Mouse (Mus musculus) testis, adult 2 months (tissue): ENCODE results near the gene Hist2h3b. TPM values are rescaled to one million over a fixed set of nuclear protein-coding genes. Genes with fewer than 3 reads are reported as not detected.

ENCODE experiments used
- H3K27ac ChIP-seq: fragments of 200-500 bp; 2 replicates; pipeline ENCODE4 v1.5.1; 2012; ENCODE audit warnings: low read depth, low read length; ENCODE audit not compliant: control insufficient read depth, insufficient read depth
- H3K27me3 ChIP-seq: fragments of 200-500 bp; 2 replicates; pipeline ENCODE4 v1.6.1; 2012; ENCODE audit warnings: mild to moderate bottlenecking, low read length, moderate library complexity; ENCODE audit not compliant: control insufficient read depth, insufficient read depth
- H3K36me3 ChIP-seq: fragments of 200-500 bp; 2 replicates; pipeline ENCODE4 v1.6.1; 2012; ENCODE audit warnings: mild to moderate bottlenecking, low read length; ENCODE audit not compliant: control insufficient read depth, insufficient read depth
- H3K4me1 ChIP-seq: fragments of 200-500 bp; 2 replicates; pipeline ENCODE4 v1.6.1; 2012; ENCODE audit warnings: low read length; ENCODE audit not compliant: control insufficient read depth, insufficient read depth
- H3K4me3 ChIP-seq: fragments of 200-500 bp; 2 replicates; pipeline ENCODE4 v1.5.1; 2012; ENCODE audit warnings: low read depth, mild to moderate bottlenecking, low read length, moderate library complexity, mixed read lengths; ENCODE audit not compliant: control insufficient read depth
- CTCF ChIP-seq: fragments of 200-500 bp; IDR thresholded peaks from 2 replicates; pipeline ENCODE4 v1.5.1; 2012; ENCODE audit warnings: low read depth, mild to moderate bottlenecking, inconsistent platforms, low read length, moderate library complexity; ENCODE audit not compliant: control insufficient read depth, insufficient read depth, insufficient replicate concordance
- POLR2A ChIP-seq: fragments of 200-500 bp; IDR thresholded peaks from 2 replicates; pipeline ENCODE4 v1.6.1; 2012; ENCODE audit warnings: low read depth, mild to moderate bottlenecking, inconsistent platforms, low read length, moderate library complexity; ENCODE audit not compliant: control insufficient read depth
- polyA plus RNA-seq: library from polyadenylated mRNA; depleted of rRNA; stranded (reverse); fragments of >200 nt; gene quantifications from 2 replicates; pipeline ENCODE4 v1.2.3, GENCODE M21; 2012

Hist2h3b gene
- polyA plus RNA-seq, 1 experiment: 6.2 TPM

GRCm38 (mm10) chr3:96222774-96223173 is 45.7 kb upstream of the Hist2h3b start:
- H3K27me3 ChIP-seq: no peaks in the 10 kb centered on the region
- H3K36me3 ChIP-seq: no peaks in the 10 kb centered on the region
- peak overlapping the region; percentile 14; the same call in 1 of the 2 replicates for H3K4me3 ChIP-seq
- H3K4me1 ChIP-seq: peaks cover 2% of the 10 kb centered on the region
- TF ChIP-seq CTCF: no peak
- no peak for TF ChIP-seq POLR2A
- H3K27ac ChIP-seq: no peak overlapping the region

- Histone ChIP-seq H3K27ac (no peak overlapping the region), H3K4me3 (no peak overlapping the region)
- no peak for TF ChIP-seq CTCF
- TF ChIP-seq POLR2A: no peak
These were observed 43.0 kb upstream of the Hist2h3b start for GRCm38 (mm10) chr3:96225421-96225820.

DNA sequence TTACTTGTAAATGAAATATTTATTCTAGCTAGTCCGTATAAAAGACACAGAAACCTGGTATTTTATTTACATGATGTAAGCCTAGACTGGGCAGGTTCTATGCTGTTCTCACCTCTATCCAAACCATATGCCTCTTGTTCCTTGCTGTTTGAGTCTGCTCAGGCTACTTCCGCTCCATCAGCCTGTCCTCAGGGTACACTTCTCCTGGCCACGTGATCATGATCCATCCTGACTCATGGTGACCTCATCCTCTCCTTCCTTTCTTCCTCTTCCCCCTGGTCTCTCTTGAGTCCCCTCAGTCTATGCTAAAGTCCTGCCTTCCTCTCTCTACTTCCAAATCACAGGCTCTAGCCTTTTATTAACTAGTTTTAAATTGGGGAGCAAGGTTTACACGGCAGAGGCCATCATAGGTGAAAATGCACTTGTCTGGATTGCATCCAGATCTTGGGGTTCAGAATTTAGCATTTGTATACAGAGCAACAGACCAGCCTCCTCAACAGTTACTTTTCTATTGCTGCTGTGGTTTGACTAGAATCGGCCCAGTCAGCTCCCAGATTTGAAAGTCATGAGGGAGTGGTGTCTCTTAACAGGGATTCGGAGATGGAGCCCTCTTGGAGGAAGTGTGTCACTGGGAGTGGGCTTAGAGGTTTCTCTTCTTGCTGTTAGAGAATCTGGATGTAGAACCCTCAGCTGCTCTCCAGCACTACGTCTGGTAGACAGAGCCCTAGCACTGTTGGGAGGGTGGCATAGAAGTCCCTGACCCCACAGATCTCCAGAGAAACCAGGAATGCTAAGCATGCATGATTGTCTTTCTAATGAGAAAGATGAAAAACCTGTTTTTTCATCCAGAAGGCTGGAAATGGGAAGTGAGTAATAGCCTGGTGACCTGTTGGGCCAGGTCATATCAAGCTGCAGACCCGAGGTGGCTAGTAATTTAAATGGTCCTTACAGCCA is 41.5 kb upstream of the Hist2h3b start:
- no peaks in the 10 kb centered on the region for H3K4me1 ChIP-seq
- H3K36me3 ChIP-seq: no peaks in the 10 kb centered on the region
- no peaks in the 10 kb centered on the region for H3K27me3 ChIP-seq
- no peak for TF ChIP-seq POLR2A
- TF ChIP-seq CTCF: no peak
- no peak overlapping the region for H3K4me3 ChIP-seq
- no peak overlapping the region for H3K27ac ChIP-seq

More at GRCm38 (mm10) chr3:96225421-96225820, 43.0 kb upstream of the Hist2h3b start:
- Histone ChIP-seq H3K27me3 (no peaks in the 10 kb centered on the region), H3K4me1 (no peaks in the 10 kb centered on the region; the same call in 1 of the 2 replicates), H3K36me3 (no peaks in the 10 kb centered on the region)

- Histone ChIP-seq H3K27ac (no peak overlapping the region), H3K36me3 (no peaks in the 10 kb centered on the region), H3K27me3 (no peaks in the 10 kb centered on the region), H3K4me3 (no peak overlapping the region), H3K4me1 (no peaks in the 10 kb centered on the region)
- TF ChIP-seq CTCF (no peak), POLR2A (no peak)
These were observed 39.6 kb upstream of the Hist2h3b start for GRCm38 (mm10) chr3:96228828-96229227.

GRCm38 (mm10) chr3:96230404-96230803 is 38.0 kb upstream of the Hist2h3b start:
- no peaks in the 10 kb centered on the region for H3K4me1 ChIP-seq
- TF ChIP-seq POLR2A (no peak), CTCF (no peak)
- no peak overlapping the region for H3K27ac ChIP-seq
- H3K4me3 ChIP-seq: no peak overlapping the region
- H3K27me3 ChIP-seq: no peaks in the 10 kb centered on the region
- H3K36me3 ChIP-seq: no peaks in the 10 kb centered on the region

- no peaks in the 10 kb centered on the region for H3K27me3 ChIP-seq
- H3K4me3 ChIP-seq: no peak overlapping the region
- no peak for TF ChIP-seq CTCF
- no peak for TF ChIP-seq POLR2A
- H3K36me3 ChIP-seq: no peaks in the 10 kb centered on the region
- H3K4me1 ChIP-seq: no peaks in the 10 kb centered on the region
- peak overlapping the region; percentile 40; the same call in 1 of the 2 replicates for H3K27ac ChIP-seq
These were observed 37.3 kb upstream of the Hist2h3b start for GRCm38 (mm10) chr3:96230910-96231757.

DNA sequence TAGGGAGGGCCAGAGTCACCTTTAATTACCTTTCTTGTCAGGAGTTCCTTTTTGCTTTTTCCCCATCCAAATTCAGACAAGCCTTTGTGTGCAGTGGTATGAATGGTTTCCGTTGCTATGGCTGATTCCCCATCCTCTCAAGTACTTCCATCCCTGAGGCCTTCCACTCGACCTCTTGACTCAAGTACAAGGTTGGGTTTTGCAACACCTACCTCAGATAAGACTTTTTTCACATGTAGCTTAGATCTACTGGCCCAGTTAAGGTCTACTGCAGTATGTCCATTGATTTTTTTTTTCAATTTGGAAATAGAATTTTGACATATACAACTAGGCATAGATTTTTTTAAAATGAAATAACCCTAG is 36.7 kb upstream of the Hist2h3b start:
- H3K4me3 ChIP-seq: no peak overlapping the region
- no peaks in the 10 kb centered on the region for H3K27me3 ChIP-seq
- no peaks in the 10 kb centered on the region for H3K36me3 ChIP-seq
- no peak overlapping the region; the same call in 1 of the 2 replicates for H3K27ac ChIP-seq
- no peaks in the 10 kb centered on the region for H3K4me1 ChIP-seq
- TF ChIP-seq CTCF (no peak), POLR2A (no peak)
